Mouse (Mus musculus) CD4-positive, CD25-positive, alpha-beta regulatory T cell, adult 4 months (primary cell): ENCODE data around the gene Dmrt3. TPM values are rescaled to one million over a fixed set of nuclear protein-coding genes. Genes with fewer than 3 reads are reported as not detected.

Experiments used
- ATAC-seq: one replicate; pipeline ENCODE4 v1.8.0; 2017
- polyA plus RNA-seq, 2 experiments: library from polyadenylated mRNA; unstranded; fragments of 100-300 nt; shearing (Covaris generic); gene quantifications; one replicate each; pipeline ENCODE4 v1.2.1; 2017

The Dmrt3 gene
- polyA plus RNA-seq, 2 experiments from 2014 or later: not detected

DNA sequence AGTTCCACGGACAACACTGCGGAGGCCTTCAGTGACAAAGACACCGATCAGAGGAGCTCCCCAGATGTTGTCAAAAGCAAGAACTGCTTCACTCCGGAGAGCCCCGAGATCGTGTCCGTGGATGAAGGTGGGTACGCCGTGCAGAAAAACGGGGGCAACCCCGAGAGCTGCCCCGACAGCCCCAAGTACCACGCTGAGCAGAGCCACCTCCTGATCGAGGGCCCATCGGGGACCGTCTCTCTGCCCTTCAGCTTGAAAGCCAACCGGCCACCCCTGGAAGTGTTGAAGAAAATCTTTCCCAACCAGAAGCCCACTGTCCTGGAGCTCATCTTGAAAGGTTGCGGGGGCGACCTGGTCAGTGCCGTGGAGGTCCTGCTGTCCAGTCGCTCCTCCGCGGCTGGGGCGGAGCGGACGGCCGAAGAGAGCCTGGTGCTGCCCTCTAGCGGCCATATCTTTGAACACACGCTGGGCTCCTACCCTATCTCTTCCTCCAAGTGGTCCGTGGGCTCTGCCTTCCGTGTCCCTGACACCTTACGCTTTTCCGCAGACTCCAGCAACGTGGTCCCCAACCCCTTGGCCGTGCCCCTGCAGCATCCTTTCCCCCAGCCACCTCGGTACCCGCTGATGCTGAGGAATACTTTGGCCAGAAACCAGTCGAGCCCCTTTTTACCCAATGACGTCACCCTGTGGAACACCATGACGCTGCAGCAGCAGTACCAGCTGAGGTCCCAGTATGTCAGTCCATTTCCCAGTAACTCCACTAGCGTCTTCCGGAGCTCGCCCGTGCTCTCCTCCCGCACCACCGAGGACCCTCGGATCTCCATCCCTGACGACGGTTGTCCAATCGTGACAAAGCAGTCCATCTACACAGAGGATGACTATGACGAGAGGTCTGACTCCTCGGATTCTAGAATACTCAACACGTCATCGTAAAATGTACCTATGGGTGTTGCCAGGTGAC, 12.5 kb downstream of the Dmrt3 start:
- ATAC-seq: no peak

DNA sequence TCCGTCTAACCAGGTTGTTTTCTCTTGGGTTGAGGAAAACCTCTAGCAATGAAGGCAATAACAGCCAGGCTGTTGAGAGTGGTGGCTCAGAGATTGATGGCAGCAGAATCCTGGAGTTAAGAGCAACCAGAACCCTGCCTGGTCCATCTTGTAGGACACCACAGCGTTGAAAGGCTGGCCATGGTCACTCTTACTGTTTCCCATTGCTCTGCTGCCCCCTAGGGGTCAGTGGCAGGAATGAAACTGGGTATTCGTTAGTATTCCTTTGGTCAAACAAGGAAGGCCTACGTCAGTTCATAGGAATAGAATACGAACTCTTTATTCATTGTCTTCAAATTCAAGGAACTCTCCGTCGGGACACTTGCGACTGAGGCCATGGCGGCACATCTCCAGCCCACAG, 18.4 kb downstream of the Dmrt3 start:
- no peak for ATAC-seq

DNA sequence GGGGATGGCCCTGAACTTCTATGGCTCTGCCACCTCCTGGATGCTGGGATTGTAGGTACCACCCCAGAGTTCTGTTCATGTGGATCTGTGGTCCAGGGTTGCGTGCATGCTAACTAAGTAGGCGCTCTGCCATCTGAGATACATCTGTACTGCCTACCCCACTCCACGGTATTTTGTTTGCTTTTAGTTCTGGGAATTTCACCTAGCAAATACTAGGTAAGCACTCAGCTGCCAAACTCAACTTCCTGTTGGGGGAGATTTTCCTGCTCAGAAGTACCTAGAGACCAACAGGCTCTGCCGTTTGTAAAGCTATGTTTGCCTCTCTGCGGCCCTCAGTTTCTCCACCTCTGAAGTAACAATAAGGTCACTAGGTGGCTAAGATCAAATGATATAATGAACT, 25.0 kb downstream of the Dmrt3 start:
- no peak for ATAC-seq

DNA sequence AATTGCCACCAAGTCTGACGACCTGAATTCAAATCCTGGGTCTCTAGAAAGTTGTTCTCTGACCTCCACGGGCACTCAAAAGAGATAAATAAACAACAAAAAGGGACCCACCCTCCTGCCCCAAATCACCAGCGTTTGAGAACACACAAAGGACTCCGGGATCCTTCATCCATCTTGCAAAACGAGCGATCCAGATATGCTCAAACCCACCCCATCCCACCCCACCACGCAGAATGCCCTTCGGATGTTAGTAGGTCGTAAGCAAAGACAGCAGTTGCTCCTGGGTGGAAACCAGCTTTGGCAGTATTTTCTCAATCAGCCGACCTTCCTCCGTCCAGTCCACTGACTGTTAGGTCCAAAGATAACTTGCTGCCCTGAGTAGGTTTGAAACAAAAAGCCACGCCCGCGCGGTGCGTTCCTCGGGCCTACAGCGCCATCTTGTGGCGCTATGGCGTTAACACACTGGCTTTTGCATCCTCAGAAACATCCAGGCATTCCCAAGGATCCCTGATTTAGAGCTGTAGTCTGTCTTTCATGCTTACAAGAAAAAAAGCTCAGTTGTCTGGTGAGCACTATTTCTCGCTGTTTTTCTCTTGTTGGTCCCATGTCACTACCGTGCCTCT, 25.6 kb downstream of the Dmrt3 start:
- ATAC-seq: no peak

DNA sequence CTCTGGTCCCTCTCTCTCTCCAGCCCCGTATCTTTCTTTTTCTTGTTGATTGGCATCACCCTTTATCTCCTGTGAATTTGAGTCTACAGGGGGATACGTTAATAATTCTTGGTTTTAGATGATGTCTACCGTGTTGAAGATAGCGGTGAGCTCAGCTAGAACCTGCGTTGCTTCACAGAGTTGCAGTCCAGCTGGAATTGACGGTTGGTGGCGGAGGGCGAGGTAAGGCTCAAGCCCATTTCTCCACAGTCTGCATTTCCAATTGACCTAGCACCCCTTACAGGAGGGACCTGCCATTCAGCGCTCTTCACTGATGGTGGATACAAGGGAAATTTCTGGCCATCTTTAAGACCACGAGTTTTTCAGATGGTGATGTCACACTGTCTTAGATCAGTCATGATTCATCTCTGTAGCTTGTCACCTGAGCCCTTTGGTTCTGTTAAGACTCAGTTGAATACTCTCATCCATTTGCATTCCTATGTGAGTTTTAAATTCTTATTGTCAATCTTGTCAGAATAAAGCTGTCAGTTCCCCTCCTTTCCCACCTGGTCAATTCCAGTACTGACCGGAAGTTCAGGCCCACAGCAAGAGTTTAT, 28.8 kb downstream of the Dmrt3 start:
- no peak for ATAC-seq

DNA sequence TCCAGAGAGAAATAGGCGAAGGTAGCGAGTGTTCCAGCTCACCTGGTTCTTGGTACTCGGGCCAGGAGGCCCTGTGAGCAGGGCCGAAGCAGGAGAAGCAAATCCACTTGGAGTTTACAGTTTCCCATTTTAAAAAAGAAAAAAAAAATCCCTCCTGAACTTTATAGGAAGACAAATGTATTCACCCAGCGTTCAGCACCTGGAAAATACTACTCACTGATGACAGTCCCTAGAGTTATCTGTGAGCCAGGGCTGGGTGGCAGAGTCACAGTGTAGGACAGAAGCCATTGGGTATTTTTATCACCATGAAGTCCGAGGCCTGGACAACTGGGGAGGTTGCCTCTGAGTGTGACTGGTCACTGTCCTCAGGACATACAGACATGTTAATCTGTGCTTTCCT, 31.7 kb downstream of the Dmrt3 start:
- no peak for ATAC-seq

DNA sequence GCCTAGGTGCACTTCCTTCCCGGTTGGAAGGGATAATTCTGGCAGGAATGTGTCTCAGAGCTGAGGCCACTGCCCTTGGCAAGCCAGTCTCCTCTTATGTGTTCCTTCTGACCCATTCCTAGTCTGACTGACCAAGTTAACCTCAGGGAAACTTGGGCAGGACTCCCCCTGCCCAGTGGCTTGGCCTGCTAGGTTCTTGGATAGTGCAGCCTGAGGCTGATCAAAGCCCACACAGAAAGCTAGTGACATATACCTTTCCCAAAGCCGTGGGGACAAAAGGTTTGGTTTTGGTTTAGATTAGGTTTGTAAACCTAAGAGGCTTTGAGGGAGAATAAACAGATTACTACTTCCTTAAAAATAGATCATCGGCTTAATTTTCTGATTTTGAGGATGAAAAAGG, 37.0 kb downstream of the Dmrt3 start:
- no peak for ATAC-seq

DNA sequence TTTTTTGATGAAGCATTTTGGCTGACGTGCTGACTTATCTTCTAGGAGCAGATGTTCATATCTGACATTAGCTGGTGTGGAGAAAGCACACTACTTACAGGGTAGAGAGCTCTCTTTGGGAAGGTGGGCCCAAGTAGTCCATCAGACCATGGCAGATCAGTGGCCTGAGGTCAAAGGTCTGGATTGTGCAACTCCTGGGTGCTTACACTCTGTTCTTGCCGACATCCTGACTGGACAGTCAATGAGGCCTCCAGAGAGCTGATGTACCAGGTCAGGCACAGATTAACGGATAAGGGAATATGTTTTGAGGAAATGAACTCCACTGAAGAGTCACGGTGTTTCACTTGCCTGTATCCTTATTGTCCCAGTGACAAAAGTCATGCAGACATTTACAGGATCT, 38.6 kb downstream of the Dmrt3 start:
- ATAC-seq: no peak

DNA sequence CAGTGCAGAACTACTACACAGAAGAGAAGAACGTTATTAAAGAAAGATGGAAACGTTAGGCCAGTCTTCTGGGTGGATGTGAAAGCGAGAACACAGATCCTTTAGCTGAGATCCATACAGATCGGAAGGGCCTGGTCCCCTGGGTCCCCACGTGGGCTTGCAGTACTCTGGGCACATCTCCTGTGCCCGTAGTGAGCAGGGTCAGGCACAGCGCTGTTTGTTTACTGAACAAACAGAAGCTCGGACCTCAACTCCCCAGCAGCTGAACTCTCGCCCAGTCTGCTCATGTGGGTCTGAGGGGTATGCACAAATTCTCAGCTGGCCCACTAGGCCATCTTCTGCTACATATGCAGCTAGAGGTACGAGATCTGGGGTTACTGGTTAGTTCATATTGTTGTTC, 40.4 kb downstream of the Dmrt3 start:
- ATAC-seq: no peak

DNA sequence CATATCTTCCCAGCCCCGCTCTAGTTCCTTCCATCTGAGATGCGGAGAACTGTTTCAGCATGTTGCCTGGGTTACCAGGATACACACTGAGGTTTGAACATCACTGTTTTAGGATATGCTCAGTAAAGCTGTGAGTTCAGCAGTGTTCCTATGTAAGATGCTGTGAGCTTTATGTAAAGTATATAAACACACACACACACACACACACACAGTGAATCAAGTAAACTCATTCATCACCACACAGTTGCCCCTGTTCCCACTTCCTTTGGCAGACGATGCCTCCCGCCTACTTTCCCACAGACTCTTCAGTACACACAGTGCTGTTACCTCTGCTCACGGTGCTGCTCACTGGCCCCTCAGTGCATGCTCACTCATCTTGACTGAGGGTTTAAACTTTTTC, 42.5 kb downstream of the Dmrt3 start:
- ATAC-seq: no peak

DNA sequence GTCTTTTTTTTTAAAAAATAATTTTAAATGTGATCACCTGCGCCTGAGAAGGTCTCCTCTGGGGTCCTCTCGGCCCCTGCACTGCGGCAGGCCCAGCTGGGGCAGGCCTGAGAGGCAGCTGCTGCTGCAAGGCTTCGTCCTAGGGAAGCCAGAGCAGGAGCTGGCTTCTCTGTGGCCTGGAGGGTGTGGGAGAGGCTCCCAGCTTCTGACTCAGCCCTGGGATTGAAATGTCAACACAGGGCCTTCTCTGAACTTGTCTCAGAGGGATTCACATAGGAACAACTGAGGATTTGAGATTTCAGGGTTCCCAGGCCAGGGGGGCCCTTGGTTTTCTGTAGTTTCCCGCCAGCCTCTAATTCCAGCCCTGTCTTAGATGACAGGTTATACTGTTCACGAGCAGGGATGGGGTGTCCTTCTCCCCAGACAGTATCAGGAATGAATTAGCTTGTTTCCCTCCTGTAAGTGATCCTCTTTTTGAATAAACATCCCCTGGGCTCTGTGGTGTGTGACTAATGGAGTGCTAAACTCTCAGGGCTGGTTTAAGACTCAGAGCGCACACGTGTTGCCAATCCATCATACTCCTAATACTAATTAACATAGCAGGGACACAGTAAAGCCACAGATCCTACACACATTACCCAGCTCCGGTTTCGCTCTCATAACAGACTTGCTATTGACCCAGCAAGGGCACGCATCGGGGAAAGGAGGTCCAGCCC, 44.1 kb downstream of the Dmrt3 start:
- no peak for ATAC-seq

DNA sequence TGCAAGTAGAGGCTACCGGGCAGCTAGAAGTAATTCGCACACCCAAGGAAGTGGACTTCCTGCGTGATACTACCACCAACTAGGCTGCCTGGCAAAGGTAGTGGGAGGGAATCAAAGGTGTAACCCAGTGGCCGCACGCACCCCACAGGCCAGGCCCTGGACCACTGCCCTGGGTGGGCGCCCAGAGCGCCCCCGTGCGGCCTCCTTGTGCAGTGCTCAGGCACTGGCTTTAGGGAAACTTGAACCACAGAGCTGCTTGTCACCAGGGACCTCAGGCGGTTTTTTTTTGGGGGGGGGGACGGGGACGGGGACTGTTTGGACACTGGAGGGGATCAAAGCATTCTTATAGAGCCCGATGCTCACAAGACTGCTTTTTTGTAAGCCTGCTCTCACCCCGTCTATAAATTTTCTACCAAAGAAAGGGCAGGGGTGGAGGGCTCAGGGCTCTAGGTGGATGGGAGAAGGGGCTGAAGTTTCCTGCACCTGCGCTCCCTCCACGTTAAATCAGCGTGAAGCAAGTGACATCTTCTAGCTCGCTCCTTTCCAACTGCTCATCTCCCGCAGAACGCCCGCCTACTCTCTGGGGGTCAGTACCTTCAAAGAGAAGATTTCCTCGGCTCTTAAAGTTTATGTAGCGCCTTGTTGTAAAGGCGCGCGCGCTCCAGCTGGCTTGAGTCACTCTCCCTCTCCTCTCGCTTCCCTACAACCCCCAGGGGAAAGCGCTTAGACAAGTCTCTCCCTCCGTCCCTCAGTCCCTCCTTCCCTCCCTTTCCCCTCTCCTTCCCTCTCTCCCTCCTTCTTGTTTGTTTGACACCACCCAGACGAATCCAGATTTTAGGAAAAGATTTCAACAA, 55.6 kb downstream of the Dmrt3 start:
- no peak for ATAC-seq

DNA sequence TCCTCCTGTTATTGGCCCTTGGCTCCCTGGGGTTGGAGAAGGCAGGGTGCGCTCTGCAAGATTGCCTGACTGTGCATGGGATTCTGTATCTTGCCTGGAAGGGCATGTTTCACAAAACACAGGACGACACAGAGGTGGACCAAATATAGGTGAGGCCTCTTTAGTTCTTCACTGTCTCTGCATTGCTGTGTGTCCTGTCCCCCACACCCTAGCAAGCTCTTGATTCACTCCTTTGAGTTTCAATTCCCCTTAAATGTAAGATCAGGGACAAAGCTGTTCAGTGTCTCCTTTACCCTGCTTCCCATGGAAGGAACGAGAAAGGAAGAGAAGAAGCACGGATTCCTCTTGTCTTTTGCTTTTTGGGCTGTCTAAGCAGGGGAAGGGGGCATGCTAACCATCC, 57.7 kb downstream of the Dmrt3 start:
- ATAC-seq: no peak

DNA sequence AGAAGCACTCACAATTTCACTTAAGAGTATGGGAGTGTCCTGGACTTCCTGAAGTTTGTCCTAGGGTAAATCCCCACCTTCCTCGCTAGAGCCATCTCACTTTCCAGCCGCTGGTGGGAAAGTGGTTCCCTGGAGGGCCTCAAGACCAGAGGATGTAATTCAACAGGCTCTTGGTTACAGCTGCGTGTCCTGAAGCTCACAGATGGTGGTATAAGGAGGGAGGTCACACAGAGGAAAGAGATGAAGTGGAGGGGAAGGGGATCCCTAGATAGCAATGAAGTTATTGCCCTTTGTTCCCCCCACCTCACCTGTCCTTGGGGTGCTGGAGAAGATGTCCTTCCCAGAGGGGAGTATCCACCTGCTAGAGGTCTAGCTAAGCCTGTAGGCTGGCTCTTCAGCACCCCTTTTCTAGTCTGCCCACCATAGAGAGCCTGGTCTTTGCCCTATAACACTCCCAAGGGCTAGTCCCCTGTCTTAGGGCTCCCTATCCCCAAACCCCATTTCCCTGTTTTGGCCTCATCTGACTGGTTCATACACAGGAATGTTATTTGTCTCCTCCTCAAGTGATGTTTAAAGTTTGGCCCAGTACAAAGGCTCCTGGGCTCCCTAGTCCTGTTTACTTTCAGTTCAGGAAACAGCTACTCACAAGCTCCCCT, 59.6 kb downstream of the Dmrt3 start:
- no peak for ATAC-seq

DNA sequence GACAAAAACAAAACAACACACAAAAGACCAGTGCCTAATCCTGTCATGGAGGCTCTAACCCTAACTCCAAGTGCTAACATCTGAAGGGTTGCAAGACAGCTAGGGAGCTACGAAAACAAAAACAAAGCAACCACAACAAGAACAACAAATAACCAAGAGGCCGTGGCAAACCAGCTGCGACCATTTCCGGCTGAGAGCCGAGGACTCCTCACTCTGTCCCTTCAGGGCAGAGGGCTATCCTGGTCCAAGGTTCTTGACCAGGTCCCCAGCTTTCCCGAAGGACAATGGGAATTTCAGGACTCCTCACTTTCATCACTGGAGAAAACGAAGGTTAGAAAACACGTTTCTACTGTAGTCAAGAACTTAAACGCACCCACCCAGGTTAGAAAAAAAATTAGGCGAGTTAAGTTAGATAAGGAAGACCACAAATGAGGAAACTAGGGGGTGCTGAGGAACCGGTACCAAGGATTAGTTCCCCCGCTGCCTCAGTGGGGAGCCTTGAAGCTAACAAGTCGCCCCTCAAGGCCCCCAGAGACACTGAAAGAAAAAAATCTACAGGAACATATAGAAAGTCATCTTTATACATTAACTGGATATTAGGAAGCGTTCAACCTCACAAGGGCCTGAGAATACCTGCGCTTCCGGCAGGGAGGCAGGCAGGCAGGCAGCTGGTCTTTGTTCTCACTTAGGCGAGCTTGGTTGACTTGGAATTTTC, 60.6 kb downstream of the Dmrt3 start:
- no peak for ATAC-seq

DNA sequence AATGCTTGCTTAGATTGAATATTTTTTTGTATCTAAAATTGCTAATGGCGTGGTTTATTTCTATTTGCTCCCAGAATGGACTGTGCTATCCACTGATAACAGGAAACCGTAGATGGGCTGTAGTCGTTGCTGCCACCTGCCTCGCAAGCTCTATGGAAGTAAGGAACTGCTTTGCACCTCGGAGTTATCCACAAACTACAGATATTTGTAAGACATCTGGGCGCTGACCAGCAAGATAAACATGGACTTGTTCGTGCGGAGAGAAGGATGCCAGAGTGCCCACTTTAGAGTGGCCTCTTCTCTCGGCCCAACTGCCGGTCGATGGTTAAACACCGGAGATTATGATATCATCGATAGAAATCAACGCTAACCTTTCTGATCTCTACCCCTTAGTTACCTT, 61.6 kb downstream of the Dmrt3 start:
- no peak for ATAC-seq

DNA sequence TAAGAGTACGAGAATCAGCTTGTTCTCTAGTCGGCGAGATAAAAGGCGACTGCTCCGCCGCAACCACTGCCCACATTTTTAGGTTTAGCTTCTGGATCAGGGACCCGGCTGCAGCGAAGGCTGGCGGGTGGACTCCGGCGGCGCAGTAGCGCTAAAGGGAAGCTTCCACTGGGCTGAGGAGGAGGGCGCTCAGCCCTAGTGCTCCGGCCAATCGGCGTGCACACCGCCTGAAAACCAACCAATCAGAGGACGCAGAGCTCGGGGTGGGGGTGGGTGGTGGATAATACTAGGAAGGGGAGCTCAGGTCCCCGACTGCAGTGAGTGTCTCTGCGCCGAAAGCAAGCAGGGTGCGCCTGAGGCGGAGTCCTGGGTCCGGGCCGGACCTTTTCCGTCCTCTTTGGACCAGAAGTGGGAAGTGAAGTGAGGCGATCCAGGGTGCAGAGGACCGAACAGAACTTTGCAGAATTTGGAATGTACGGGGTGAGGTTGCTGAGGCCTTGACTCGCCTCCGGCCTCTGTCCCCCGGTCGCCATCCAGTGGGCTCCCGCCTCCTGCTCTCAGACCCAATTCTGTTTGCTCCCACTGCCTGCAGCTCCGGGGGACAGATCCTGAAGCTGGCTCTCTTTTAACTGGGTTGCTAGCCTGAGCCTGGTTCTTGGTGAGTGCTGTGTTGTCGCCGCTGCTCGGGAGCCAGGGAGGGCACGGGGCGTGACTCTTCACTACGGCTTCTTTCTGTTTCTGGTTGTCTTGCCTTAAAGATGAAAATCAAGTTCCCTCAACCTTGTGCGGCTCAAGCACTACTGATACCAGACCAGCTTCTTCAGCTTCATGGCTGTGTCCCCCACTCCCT, 62.2 kb downstream of the Dmrt3 start, which contains the start of gene Dmrt2:
Gene Dmrt2 (plus strand): TSS at position 311 of the 850 bp plus-strand sequence.
- no peak for ATAC-seq
